Mouse (Mus musculus): ENCODE results near the gene Cacng6.
"Not testable (repeated sequence)": the region's sequence is repeated elsewhere in the genome, so short reads cannot be mapped to it uniquely, and the experiment has no call there.

Cacng6 gene

DNA sequence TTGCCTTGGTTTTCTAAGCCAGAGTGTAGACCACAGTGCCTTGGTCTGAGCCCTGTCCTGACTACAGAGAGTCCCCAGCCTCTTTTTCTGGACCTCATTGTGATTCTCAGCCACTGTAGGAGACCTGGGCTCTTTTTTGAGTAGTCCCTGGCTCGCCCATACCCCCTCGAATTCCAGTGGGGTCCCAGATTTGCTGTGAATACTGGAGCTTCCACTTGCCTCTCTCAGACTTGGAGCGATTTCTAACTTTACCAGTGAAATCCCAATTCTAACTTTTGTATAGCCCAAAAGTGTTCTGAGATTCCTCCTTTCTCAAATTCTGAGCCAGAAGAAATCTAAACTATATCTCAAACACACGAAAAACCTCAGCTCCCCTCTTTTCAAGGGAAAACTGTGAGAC lies at the start of gene Cacng6:
Gene Cacng6 (plus strand): TSS at position 301 of the 400 bp plus-strand sequence.
- DNase-seq = no peak

DNA sequence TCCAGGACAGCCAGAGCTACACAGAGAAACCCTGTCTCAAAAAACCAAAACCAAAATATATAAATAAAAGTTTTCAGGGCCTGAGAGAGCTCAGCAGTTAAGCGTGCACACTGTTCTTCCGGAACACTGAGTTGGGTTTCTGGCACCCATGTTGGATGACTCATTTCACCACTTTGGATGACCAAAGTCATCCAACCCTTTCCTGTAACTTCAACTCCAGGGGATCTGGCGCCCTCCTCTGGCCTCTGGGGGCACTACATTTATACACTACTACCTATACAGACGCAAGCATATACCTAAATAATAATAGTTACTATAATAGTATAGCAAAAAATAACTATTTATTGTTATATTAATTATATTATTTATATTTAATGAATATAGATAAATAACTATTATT lies 47.2 kb upstream of the Cacng6 start:
- DNase-seq = peak; percentile 48

DNA sequence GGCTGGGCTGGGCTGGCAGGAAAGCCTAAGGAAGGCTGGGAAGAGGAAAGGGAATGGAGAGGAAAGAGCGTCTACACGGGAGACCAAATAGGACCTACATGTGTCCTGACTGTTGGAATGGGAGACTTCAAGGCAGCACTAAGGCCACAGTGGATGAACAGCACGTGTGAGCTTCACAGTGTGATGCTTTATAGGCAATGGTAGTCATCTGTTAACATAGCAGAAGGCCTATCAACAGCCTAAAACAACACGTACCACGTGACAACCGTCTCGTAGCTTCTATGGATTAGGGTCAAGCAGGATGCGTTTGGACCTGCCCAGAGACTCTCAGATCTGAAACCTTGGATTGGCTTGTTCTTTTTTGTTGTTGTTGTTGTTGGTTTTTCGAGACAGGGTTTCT lies 41.9 kb upstream of the Cacng6 start:
- no peak for DNase-seq

DNA sequence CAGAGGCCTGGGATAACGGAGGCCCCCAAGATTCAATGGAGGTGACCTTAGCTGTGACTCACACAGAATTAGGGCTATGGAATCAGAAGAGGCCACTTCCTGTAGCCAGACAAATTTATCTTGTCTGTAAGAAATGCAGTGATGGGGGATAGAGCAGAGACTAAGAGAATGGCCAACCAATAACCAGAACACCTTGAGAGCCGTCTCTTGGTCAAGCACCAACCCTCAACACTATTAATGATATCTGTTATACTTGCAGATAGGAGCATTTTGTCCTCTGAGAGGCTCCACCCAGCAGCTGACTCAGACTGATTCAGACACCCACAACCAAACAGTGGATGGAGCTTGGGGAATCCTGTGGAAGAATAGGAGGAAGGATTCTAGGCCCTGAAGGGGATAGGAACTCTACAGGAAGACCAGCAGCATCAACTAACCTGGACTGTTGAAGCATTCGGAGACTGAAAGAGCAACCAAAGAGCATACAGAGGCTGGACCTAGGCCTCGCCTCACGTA lies 39.1 kb upstream of the Cacng6 start:
- DNase-seq = no peak

DNA sequence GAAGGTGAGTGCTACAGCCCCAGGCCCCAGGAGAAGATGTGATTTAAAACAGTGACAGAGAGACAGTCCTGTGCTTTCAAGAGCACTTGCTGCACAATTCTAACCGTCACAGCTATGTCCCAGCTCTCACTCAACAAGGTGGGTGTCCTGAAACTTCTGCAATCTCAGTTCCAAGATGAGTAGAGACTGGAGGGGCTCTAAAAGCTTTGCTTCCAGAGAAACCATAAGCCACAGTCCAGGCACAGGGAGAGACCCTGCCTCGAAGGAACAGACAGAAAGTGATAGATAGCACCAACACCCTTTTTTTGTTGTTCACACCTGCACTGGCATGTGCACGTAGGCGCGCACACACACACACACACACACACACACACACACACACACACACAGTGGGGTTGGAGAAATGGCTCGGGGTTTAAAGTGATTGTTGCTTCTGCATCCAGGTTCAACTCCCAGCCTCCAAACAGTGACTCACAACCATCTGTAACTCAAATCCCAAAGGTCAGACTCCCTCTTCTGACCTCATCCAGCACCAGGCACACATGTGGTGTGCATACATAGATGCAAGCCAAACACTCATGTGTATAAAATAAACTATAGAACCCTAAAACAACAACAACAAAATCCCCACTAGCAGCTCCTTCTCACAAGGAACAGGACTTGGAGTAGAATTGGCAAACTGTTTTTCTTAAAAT lies 37.8 kb upstream of the Cacng6 start:
- no peak for DNase-seq

DNA sequence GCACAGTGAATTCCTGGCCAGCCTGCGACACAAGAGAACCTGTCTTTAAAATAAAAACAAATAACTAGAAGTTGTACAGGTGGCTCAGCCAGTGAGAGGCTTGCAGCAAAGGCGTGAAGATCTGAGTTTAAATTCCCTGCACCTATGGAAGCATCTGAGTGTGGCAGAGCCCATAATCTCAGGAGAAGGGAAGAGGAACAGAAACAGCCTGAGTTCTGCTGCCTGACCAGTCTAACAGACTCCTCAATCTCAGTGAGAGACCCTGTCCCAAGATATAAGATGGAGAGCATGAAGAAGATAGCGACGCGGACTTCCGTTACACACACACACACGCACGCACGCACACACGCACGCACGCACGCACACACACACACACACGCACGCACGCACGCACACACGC lies 36.2 kb upstream of the Cacng6 start:
- no peak for DNase-seq

DNA sequence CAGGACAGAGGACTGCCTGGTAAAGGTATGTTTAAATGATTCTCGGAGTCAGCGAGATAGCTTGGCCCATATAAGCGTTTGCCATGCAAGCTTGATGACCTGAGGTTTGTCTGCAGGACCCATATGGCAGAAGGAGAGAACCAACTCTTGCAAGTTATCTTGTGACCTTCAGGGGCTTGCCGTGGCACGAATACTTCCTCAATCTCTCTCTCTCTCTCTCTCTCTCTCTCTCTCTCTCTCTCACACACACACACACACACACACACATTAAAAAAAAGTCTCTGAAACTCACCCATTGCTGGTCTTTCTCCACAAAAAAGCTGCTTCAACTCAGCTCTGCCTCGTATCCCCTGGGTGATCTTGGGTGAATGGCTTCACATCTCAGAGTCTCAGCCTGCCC lies 35.1 kb upstream of the Cacng6 start:
- DNase-seq = no peak

DNA sequence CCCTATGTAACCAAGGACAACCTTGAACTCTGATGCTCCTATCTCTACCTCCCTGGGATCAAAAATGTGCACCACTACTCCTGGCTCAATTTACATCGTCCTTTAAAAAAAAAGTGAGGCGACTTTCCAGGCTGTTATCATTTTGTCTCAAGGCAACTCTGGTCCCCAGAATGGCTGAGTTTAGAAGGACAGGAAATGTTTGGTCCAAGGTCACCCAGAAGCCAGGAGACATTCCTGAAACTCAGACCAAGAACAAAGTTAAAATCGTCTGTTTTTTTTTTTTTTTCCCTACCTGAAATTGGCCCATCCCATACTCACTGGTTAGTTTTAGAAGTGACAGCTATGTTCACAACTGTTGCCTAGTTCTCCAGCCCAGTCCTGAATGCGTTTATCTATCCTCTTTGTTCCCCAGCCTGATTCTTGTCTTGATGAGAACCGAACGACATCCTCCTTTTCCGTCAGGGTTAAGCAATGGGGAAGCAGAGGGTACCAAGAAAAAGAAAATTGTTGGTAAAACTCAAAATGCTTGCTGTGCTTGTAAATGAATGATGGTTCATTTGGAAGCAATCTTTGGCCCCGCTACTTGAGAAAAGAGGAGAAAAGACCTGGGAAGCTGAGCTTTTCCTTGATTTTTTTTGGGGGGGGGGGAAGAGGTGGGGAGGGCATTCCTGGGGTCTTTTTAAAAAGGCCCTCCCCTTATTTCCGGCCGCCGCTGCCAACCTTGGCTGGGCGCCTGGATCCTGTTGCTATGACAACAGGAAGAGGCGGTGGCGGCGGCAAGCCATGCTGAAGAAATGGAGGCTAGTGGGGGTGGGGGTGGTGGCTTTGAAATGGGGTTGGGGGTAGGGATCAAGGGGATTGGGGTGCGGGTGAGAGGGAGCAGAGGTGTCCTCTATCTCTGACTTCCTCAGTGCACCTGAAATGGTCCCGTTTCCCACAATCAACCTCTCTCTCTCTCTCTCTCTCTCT lies 34.3 kb upstream of the Cacng6 start:
- peak; percentile 86 for DNase-seq

DNA sequence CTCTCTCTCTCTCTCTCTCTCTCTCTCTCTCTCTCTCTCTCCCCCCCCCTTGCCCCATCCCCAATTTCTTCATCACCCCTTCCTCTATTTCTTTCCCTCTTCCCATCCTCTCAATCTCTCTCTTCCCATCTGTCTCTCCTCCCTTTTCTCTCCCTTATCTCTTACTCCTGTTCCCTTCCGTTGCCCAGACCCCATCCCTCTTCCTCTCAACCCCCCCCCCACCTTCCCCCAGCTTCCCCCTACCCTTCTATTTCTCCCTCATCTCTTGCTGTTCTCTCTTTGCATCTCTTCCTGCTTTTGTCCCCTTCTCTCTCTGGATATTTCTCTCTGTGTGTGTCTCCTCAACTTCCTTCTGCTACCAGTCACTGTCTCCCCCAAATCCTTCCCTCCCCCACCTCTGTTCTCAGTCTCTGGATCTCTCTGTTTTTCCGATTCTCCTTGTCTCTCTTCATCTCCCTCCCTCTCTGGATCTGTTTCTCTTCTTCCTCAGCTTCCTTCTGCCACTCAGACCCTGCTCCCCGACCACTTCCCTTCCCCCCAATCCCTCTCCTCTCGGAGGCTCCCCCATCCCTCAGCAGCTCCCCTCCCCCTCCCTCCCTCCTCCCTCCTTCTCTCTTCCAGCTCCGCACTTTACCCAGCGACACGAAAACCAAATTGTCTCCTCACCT lies 33.4 kb upstream of the Cacng6 start, which contains the start of gene Cacng8:
Gene Cacng8 (plus strand): TSS at position 271 of the 668 bp plus-strand sequence.
- DNase-seq = peak; percentile 62

DNA sequence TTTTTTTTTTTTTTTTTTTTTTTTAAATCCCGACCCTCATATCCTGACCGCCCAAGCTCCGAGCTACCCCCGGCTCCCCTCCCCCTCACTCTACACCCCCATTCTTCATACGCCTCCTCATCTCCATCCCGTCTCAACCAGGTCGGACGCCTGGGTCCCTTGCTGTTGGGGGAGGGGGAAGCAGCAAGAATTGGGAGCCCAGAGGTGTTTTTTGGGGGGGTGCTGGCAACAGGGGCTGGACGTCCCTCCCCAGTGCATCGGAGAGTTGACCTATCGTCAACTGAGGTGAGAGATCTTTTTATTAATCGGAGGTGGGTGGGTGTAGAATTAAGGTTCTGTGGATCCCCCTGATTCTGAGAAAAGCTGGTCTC lies 32.9 kb upstream of the Cacng6 start:
- DNase-seq = no peak

DNA sequence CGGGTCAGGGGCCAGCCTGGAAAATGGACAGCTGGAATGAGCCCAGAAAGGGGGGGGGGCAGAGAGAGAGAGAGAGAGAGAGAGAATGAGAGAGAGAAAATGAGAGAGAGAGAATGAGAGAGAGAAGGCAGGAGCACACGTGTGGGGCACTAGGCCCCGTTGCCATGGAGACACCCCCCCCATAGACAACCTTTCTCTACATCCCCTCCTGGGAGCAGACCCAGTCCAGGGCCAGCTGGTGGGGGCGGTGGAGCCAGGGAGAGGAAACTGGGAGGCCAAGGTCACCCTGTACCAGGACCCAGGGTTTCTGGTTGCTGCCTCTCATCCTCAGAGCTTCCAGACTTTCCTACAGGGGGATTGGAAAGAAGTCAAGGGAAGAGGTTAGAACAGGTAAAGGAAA lies 32.2 kb upstream of the Cacng6 start:
- DNase-seq = peak; percentile 63

DNA sequence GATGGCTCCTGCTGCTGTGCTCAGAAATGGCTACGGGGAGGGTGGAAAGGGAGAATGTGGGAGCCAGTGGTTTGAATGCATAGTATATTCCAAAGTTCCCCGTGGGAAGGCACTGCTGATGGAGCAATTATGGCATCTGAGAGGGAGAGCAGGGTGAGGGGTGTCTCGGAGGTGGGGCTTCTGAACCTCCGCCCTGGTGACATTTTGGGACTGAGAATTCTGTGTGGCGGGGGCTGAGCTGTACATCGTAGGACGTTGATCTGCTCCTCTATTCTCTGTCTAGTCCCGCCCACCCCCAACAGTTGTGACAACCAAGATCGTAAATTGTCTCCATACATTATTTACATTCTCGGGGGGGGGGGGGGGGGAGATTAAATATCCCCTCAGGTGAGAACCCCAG lies 26.6 kb upstream of the Cacng6 start:
- DNase-seq = no peak

DNA sequence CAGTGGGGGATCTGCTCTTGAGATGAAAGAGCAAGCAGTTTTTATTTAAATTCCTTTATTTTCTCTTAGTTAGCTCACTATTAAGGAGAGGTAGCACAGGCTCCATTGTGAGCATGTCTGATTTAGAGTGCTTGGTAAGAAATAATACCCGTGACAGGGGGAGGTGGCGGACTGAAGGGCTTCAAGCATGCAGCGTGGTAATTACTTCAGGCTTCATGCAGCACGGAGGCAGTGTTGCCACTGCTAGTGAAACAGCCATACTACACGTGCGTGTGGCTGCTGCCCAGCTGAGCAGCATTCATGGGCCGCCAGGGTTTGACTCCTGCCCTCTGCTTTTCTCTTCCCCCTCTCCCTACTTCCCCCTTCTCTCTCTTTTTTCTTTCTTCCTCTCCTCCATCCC lies 26.2 kb upstream of the Cacng6 start:
- DNase-seq = no peak

DNA sequence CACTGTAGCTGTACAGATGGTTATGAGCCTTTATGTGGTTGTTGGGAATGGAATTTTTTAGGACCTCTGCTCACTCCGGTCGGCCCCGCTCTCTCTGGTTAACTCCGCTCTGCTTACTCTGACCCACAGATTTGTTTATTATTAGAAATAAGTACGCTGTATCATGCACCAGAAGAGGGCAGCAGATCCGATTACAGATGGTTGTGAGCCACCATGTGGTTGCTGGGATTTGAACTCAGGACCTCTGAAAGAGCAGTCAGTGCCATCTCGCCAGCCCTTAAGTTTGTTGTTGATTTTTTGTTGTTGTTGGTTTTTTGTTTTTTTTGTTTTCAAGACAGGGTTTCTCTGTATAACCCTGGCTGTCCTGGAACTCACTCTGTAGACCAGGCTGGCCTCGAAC lies 25.6 kb upstream of the Cacng6 start:
- not testable (repeated sequence) for DNase-seq

DNA sequence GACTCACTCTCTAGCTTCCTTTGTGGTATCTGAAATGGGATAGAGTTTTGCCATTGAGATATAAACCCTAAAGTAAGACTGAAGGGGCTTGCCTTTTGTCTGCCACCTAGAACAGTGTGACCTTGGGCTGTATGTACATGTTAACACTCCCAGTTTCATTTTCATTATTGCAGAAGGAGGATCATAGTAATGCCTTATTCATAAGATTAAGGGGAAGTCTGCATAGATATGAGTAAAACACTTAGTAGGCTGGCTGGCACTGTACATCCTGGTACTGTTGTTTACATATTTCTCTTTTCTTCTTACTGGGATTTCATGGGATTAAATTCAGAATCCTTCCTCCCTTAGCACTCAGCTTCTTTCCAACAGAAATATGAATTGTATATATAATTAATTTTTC lies 24.1 kb upstream of the Cacng6 start:
- DNase-seq = no peak

DNA sequence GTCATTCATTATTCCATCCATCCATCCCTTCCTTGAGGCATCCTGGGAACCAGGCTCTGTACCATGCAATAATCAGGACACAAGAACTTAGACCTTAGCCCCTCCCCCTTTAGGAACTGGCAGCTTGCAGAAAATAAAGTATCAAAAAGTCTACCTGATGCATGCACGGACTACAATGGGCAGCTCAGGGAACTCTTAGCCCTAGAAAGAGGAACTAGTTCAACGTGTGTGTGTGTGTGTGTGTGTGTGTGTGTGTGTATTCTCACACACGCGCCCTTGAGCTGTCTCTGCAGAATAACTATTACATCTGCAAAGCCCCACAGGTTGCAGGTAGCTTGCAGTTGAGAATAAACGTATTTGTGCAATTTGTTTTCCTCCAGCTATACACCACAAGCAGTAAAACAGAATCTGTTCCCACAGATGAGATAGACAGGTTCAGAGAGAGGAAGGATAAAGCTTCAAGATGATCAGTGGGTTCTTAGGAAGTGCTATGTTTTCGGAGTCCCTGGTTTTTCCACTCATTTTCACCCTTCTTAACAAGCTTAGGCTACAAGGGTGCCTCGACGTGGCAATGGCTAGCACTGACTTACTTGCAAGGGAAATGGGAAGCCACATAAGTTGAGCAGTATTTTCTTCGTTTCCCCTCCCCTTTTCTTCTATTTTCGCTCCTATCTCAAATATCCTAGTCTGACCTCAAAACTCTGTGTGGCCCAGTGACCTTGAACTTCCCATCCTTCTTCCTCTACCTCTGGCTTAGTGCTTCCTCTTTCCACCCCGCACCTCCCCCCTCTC lies 14.1 kb upstream of the Cacng6 start:
- no peak for DNase-seq

DNA sequence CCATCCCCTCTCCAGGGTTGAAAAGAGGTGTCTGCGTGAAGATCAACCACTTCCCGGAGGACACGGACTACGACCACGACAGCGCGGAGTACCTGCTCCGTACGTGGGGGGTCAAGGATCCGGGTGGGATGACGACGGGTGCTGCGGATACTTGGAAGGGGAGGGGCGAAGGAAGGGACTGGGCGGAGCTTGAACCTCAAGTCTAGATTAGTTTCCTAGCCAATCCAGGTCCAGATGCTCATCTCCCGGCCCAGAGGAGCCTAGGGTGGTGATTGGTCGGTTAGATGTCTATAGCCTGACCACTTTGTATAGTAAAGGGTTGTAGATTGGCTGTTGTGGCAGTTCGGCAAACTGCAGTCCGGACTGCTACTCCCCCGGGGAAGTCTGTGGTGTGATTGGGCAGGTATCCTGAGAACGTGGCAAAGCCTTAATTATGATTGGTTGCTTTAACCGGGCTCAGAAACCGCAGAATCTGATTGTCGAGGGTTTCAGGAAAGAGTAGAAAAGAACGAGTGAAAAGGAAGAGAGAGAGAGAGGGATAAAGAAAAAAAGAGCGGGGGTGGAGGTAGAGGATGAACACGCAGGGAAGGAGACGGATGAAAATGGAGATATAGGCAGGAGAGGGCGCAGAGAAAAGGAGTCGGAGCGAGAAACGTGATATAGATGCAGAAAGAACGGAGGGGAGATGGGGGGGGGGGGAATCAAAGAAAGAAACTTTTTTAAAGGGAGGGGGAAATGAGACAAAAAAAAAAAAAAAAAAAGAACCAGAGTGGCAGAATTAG lies 12.6 kb upstream of the Cacng6 start:
- DNase-seq = peak; percentile 92

DNA sequence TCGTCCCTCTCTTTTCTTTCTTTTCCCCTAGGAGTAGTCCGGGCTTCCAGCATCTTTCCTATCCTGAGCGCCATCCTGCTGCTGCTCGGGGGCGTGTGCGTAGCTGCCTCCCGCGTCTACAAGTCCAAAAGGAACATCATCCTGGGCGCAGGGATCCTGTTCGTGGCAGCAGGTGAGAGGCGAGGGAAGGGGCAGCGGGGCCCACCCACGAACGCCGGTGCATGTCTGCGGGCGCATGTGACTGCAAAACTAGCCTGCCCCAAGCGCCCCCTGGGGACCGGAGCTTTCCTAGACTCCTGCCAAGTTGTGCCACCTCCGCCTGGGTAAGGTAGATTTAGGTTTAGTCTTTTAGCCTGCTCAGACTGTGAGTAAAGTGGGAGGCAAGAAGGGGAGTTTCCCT lies 12.0 kb upstream of the Cacng6 start:
- DNase-seq = peak; percentile 65

DNA sequence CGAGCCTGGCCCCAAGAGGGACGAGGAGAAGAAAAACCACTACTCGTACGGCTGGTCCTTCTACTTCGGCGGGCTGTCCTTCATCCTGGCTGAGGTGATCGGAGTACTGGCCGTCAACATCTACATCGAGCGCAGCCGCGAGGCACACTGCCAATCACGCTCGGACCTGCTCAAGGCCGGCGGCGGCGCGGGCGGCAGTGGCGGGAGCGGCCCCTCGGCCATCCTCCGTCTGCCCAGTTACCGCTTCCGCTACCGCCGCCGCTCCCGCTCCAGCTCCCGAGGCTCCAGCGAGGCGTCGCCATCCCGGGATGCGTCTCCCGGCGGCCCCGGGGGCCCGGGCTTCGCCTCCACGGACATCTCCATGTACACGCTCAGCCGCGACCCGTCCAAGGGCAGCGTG lies 9.1 kb upstream of the Cacng6 start:
- DNase-seq = peak; percentile 65

DNA sequence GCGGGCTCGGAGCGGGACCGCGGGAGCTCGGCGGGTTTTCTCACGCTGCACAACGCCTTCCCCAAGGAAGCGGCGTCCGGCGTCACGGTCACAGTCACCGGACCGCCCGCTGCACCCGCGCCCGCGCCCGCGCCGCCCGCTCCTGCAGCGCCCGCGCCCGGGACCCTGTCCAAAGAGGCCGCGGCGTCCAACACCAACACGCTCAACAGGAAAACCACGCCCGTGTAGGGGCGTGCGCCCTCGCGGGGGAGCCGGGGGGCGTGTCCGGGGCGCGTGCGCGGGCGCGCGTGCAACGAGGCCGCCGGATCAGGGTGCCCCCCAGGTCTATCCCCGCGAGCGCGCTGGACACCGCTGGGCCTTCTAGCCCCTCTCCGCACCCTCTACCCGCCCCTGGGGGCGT lies 8.6 kb upstream of the Cacng6 start:
- peak; percentile 66 for DNase-seq

DNA sequence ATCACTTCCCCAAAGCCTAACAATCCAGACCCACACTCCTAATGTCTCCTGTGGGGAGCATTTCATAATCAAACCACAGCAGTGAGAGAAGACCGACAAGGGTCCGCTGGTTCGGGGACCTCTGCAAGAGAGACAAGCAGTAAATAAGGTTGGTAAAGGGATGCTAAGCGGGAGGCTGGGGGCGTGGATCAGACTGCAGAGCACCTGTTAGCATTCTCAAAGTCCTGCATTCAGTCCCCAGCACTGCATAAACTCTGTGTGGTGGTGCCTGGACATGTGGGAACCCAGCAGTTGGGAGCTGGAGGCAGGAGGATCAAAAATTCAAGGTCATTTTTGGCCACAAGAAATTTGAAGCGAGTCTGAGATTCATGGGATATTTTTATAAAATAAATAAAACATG lies 4.1 kb upstream of the Cacng6 start:
- DNase-seq = no peak

DNA sequence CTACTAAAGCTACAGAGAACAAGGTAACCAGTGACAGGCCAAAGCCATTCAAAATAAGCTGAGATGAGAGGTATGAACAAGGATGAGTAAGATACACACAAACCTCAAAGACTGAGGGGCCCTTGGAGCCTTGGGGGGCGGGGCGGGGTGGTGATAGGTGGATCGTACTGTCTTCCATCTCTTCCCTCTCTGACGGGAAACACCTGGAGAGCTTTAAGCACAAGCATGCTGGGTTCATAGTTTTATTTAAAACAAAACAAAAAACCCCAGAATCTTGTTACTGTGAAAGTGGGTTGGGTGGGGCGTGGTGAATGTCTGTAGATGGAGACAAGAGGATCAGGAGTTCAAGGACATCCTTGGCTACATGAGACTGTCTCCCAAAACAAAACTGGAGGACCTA lies 3.5 kb upstream of the Cacng6 start:
- no peak for DNase-seq
